Mouse (Mus musculus) urinary bladder, postnatal 10 days (tissue): Measurements from ENCODE around the gene Pgm2l1.

Experiments
- DNase-seq: peaks from one replicate; pipeline ENCODE4 v3.0.0; 2022; ENCODE audit warnings: low spot score

Gene Pgm2l1

GRCm38 (mm10) chr7:100295745-100296144, 68.6 kb downstream of the Pgm2l1 start:
- DNase-seq, result no peak

- no peak for DNase-seq
These were observed 69.5 kb downstream of the Pgm2l1 start for GRCm38 (mm10) chr7:100296699-100297098.

GRCm38 (mm10) chr7:100298861-100299510, 71.8 kb downstream of the Pgm2l1 start:
- DNase-seq, result no peak

- DNase-seq, result no peak
These were observed 74.2 kb downstream of the Pgm2l1 start for GRCm38 (mm10) chr7:100301390-100301789.

- DNase-seq, result no peak
These were observed 75.1 kb downstream of the Pgm2l1 start for GRCm38 (mm10) chr7:100302316-100302715.

GRCm38 (mm10) chr7:100305894-100306293, 78.7 kb downstream of the Pgm2l1 start:
- DNase-seq, result no peak

- no peak for DNase-seq
These were observed 80.9 kb downstream of the Pgm2l1 start for GRCm38 (mm10) chr7:100307872-100308653.

- no peak for DNase-seq
These were observed 82.0 kb downstream of the Pgm2l1 start for GRCm38 (mm10) chr7:100309216-100309615.

- DNase-seq, result no peak
These were observed 82.5 kb downstream of the Pgm2l1 start for GRCm38 (mm10) chr7:100309679-100310078.

- no peak for DNase-seq
These were observed 83.1 kb downstream of the Pgm2l1 start for GRCm38 (mm10) chr7:100310290-100310689.

GRCm38 (mm10) chr7:100312716-100313115, 85.5 kb downstream of the Pgm2l1 start:
- DNase-seq, result no peak

- DNase-seq, result no peak
These were observed 89.7 kb downstream of the Pgm2l1 start for GRCm38 (mm10) chr7:100316924-100317323.

- no peak for DNase-seq
These were observed 90.3 kb downstream of the Pgm2l1 start for GRCm38 (mm10) chr7:100317534-100317933.

- DNase-seq, result no peak
These were observed 96.5 kb downstream of the Pgm2l1 start for GRCm38 (mm10) chr7:100323721-100324120.

- DNase-seq, result no peak
These were observed 98.3 kb downstream of the Pgm2l1 start for GRCm38 (mm10) chr7:100325482-100325881.

- DNase-seq, result no peak
These were observed 100.3 kb downstream of the Pgm2l1 start for GRCm38 (mm10) chr7:100327514-100327913.
